Mouse (Mus musculus) forebrain, embryonic 10.5 days (tissue): ENCODE results near the gene Defb19. TPM values are rescaled to one million over a fixed set of nuclear protein-coding genes. Genes with fewer than 3 reads are reported as not detected.

ENCODE experiments used
- DNase-seq: peaks from one replicate; pipeline ENCODE4 v3.0.0-alpha.2; 2017; ENCODE audit warnings: low spot score; ENCODE audit errors: extremely low spot score
- H3K27ac ChIP-seq: fragments of 300-500 bp; sonication (generic); 2 replicates; pipeline ENCODE4 v1.5.1; 2016; ENCODE audit warnings: mild to moderate bottlenecking
- H3K27me3 ChIP-seq: fragments of 300-500 bp; sonication (generic); 2 replicates; pipeline ENCODE4 v1.6.1; 2016; ENCODE audit warnings: mild to moderate bottlenecking; ENCODE audit not compliant: poor library complexity, severe bottlenecking
- H3K36me3 ChIP-seq: fragments of 300-500 bp; sonication (generic); replicated peaks from 2 replicates; pipeline ENCODE4 v1.6.1; 2016; ENCODE audit warnings: mild to moderate bottlenecking, moderate library complexity
- H3K4me1 ChIP-seq: fragments of 300-500 bp; sonication (generic); 2 replicates; pipeline ENCODE4 v1.6.1; 2016
- H3K4me3 ChIP-seq: fragments of 300-500 bp; sonication (generic); 2 replicates; pipeline ENCODE4 v1.5.1; 2016; ENCODE audit warnings: mild to moderate bottlenecking, moderate library complexity
- H3K9me3 ChIP-seq: fragments of 300-500 bp; sonication (generic); 2 replicates; pipeline ENCODE4 v1.6.1; 2016; ENCODE audit warnings: mild to moderate bottlenecking, moderate library complexity
- WGBS: fragments of 180-500 bp; shearing (Covaris S2); methylation state at CpG from one replicate; pipeline ENCODE4 v1.1.7; 2016; 5-methylcytosine and 5-hydroxymethylcytosine counted together
- polyA plus RNA-seq: library from polyadenylated mRNA; unstranded; fragments of >200 nt; fragmentation: Nextera tagmentation; extraction: Ambion mirVana; gene quantifications from 2 replicates; pipeline ENCODE4 v1.2.1, GENCODE M21; 2016

Defb19 gene
- polyA plus RNA-seq, 1 experiment from 2014 or later = not detected

DNA sequence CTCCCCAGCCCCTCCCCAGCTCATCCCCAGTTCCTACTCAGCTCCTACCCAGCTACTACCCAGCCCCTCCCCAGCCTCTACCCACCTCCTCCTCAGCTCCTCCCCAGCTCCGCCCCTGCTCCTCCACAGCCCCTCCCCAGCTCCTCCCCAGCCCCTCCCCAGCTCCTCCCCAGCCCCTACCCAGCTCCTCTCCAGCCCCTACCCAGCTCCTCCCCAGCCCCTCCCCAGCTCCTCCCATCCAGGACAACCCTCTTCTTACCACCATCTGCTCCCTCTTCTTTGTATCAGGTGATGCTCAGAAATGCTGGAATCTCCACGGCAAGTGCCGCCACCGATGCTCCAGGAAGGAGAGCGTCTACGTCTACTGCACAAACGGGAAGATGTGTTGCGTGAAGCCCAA is 32.1 kb upstream of the Defb19 start:
- Histone ChIP-seq H3K4me1 (peaks cover 10% of the 10 kb centered on the region), H3K36me3 (no peaks in the 10 kb centered on the region), H3K4me3 (peak overlapping the region; percentile 10; the same call in 1 of the 2 replicates), H3K9me3 (peaks cover 2% of the 10 kb centered on the region; the same call in 1 of the 2 replicates), H3K27me3 (no peaks in the 10 kb centered on the region), H3K27ac (no peak overlapping the region)
- 34% methylated on average over 7 of the region's 8 CpGs for WGBS
- DNase-seq = no peak

DNA sequence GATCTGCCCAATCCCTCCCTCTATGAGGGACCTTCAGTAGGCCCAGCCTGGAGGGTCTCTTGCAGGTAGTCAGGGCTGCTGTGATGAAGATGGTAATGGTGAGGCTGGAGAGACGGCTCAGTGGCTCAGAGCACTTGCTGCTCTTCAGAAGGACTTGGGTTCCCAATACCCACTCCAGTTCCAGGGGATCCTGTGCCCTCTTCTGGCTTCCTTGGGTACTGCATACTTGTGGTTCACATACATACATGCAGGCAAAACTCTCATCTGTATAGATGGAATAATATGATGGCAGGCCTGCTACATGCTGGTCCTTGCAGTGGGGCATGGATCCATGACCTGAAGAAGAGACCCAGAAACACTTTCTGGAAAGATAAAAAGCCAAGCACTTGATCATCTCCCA is 28.6 kb upstream of the Defb19 start:
- H3K9me3 ChIP-seq = peaks cover 2% of the 10 kb centered on the region; the same call in 1 of the 2 replicates
- 86% methylated on average over 1 of the region's 1 CpGs for WGBS
- H3K27me3 ChIP-seq = no peaks in the 10 kb centered on the region
- peaks cover 10% of the 10 kb centered on the region for H3K4me1 ChIP-seq
- no peak overlapping the region for H3K4me3 ChIP-seq
- no peak for DNase-seq
- no peak overlapping the region for H3K27ac ChIP-seq
- H3K36me3 ChIP-seq = no peaks in the 10 kb centered on the region

DNA sequence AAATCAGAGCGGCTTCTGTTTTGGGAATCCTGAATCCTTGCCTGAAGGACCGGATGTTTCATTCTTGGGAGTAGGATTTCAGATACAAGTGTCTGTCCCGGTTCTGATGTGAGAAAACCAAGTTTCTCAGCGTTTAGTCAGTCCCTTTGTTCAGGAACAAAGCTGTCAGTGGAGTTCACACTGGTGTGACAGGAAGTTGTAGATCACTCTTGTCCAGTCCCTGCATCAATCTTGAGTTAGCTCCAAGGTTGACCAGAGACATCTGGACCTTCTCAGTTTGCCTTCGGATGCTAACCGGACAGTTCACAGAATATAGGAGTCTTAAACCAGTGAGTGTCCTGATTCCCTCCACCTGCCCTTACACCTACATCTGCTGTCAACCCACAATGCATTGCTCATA is 27.6 kb upstream of the Defb19 start:
- no peak for DNase-seq
- H3K36me3 ChIP-seq = no peaks in the 10 kb centered on the region
- peaks cover 2% of the 10 kb centered on the region; the same call in 1 of the 2 replicates for H3K9me3 ChIP-seq
- WGBS = 82% methylated on average over 6 of the region's 6 CpGs
- no peak overlapping the region for H3K27ac ChIP-seq
- H3K4me3 ChIP-seq = no peak overlapping the region
- H3K4me1 ChIP-seq = peaks cover 10% of the 10 kb centered on the region
- no peaks in the 10 kb centered on the region for H3K27me3 ChIP-seq

DNA sequence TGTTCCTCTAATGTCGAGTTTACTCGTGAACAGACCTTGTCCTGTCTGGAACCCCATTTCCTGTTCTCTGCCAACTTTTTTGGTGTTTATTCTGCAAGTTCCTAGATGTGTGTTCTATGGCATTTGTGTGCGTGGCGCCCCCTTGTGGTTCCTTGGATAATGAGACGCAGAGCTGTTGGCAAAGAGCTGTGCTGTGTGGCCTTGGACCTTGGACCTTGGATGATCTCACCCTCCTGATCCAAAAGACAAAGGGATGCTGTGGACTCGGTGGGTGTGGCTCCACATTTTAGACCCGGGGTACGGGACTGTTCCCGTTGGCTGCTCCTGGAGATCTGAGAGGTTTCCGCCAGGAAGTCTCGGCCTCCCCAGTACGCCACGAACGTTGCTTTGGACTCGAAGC is 23.9 kb upstream of the Defb19 start, which contains the start of gene Defb36:
Gene Defb36, plus strand, starts transcription at position 271 of the 400 bp plus-strand sequence.
- Histone ChIP-seq H3K27me3 (no peaks in the 10 kb centered on the region), H3K9me3 (peaks cover 2% of the 10 kb centered on the region; the same call in 1 of the 2 replicates), H3K4me3 (no peak within 1 kb of the TSS), H3K36me3 (no peaks in the 10 kb centered on the region), H3K4me1 (no peaks in the 10 kb centered on the region), H3K27ac (no peak within 1 kb of the TSS)
- WGBS = 86% methylated on average over 15 of the region's 15 CpGs
- DNase-seq = no peak

DNA sequence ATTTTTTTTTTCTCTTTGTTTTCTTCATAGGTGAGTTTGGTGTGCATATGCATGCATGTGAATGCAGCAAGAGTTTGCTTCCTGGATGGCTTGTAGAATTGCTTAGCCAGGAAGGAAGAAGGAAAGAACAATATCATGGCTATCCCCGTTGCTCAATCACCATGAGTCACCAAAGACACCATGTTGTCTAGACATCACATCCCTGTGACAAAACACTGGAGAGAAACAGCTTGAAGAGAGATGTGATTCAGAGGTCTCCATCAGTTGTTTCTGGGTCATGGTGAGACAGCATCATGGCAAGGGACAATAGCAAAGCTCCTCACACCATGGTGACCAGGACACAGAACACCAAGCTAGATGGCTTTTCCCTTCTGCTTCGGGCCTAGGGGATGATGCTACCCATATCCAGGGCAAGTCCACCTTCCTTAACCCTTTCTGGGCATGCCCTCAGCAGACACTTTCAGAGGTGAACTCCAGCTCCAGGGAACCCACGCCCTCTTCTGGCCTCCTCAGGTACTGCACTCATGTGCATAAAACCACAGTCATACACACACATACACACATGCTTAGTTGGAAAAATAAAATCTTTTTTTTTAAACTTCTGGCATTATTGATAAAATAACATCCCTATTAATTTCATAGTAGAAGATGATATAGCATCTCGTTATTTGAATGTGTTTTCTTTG is 21.3 kb upstream of the Defb19 start:
- no peak for DNase-seq
- WGBS = 74% methylated on average over 4 of the region's 4 CpGs
- Histone ChIP-seq H3K9me3 (no peaks in the 10 kb centered on the region; the same call in 1 of the 2 replicates), H3K27me3 (no peaks in the 10 kb centered on the region), H3K4me1 (no peaks in the 10 kb centered on the region), H3K36me3 (no peaks in the 10 kb centered on the region), H3K27ac (no peak overlapping the region), H3K4me3 (no peak overlapping the region)

DNA sequence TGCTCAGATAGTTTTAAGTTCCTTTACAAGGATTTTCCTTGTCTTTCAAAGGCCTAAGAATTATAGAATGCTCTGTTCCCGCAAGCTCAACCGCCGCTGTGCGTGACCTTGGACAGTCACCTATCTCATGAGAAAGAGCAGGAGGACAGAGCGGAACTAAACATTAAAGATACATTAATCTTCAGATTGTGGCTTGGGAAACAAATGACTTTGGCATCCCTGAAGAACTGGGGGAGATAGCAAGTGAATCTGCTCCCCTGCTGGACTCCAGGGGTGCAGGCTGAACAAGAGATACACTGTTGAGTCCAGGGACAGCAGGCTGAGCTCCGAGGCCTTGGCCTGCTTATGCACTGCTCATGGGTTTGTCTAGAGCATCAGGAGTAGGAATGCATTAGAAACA is 20.0 kb upstream of the Defb19 start:
- no peak overlapping the region for H3K4me3 ChIP-seq

DNA sequence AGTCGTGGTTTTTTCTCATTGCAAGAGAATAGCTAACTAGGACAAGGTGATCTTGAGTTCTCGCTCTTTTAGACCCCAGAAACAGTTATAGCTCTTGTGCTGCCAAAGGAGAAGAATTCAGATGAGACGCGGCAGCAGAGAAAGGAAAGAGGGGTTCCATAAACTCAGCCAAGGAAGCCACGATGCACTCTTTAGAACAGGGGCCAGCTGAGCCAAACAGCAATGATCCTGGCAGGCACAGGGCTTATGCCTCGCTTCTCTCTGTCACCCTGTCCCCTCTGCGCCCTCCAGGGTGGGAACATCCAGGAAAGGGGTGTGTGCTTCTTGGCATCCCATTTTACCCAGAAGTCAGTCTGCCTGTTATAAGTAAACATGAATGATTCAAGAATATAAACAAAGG is 19.2 kb upstream of the Defb19 start, which contains the start of gene Defb45:
Gene Defb45, minus strand, starts transcription at position 101 of the 400 bp plus-strand sequence.
- WGBS = 73% methylated on average over 7 of the region's 7 CpGs
- no peak for DNase-seq
- no peaks in the 10 kb centered on the region for H3K27me3 ChIP-seq

More for the DNA sequence above, 20.0 kb upstream of the Defb19 start:
- H3K36me3 ChIP-seq = no peaks in the 10 kb centered on the region
- H3K27ac ChIP-seq = no peak overlapping the region
- 91% methylated on average over 6 of the region's 6 CpGs for WGBS
- no peak for DNase-seq
- H3K9me3 ChIP-seq = no peaks in the 10 kb centered on the region; the same call in 1 of the 2 replicates
- no peaks in the 10 kb centered on the region for H3K4me1 ChIP-seq
- no peaks in the 10 kb centered on the region for H3K27me3 ChIP-seq

DNA sequence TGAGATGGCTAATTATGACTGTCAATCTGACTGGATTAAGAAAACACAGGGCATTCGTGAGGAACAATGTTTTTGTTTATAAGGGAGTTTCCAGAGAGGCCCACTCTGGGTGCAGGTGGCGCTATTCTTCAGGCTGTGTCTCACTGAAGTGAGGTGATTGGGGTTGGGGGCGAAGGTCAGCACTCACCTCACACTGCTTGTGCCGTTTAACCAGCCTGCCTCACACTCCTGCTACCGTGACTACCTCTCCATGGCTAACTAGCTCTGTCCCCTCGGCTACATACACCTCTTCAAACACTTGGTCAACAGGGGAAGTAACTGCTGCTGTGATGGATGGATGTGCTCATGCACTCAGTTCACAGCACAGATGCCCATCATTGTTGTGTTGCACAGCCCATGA is 8.9 kb upstream of the Defb19 start:
- Histone ChIP-seq H3K36me3 (no peaks in the 10 kb centered on the region), H3K27ac (no peak overlapping the region), H3K27me3 (no peaks in the 10 kb centered on the region), H3K9me3 (no peaks in the 10 kb centered on the region), H3K4me1 (peaks cover 24% of the 10 kb centered on the region), H3K4me3 (no peak overlapping the region)
- 38% methylated on average over 6 of the region's 6 CpGs for WGBS
- no peak for DNase-seq

More for the DNA sequence above, 19.2 kb upstream of the Defb19 start, which contains the start of gene Defb45:
- no peaks in the 10 kb centered on the region for H3K4me1 ChIP-seq
- no peaks in the 10 kb centered on the region; the same call in 1 of the 2 replicates for H3K9me3 ChIP-seq
- H3K4me3 ChIP-seq = no peak within 1 kb of the TSS
- no peak within 1 kb of the TSS for H3K27ac ChIP-seq
- no peaks in the 10 kb centered on the region for H3K36me3 ChIP-seq

DNA sequence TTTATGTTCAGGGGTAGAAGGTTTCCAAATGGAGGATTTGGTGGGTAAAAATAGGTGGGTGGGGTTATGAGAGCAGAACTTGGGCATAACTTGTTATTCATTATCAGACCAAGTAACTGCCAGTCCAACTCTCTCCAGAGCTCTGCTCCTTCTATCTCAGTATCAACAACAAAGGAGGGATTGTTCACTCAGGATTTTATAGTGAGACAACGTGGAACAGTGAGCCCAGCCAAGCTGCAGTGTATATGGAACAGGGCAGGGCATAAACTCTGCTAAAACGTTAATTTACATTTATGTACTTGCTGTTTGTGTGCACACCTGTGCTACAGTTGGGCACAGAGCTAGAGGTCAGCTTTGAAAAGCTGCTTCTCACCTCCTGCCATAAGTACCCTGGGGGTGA is 8.3 kb upstream of the Defb19 start:
- H3K4me3 ChIP-seq = no peak overlapping the region
- 56% methylated on average over 2 of the region's 2 CpGs for WGBS
- H3K4me1 ChIP-seq = peaks cover 24% of the 10 kb centered on the region
- DNase-seq = no peak
- no peaks in the 10 kb centered on the region for H3K9me3 ChIP-seq
- no peaks in the 10 kb centered on the region for H3K36me3 ChIP-seq
- no peaks in the 10 kb centered on the region for H3K27me3 ChIP-seq
- H3K27ac ChIP-seq = no peak overlapping the region

DNA sequence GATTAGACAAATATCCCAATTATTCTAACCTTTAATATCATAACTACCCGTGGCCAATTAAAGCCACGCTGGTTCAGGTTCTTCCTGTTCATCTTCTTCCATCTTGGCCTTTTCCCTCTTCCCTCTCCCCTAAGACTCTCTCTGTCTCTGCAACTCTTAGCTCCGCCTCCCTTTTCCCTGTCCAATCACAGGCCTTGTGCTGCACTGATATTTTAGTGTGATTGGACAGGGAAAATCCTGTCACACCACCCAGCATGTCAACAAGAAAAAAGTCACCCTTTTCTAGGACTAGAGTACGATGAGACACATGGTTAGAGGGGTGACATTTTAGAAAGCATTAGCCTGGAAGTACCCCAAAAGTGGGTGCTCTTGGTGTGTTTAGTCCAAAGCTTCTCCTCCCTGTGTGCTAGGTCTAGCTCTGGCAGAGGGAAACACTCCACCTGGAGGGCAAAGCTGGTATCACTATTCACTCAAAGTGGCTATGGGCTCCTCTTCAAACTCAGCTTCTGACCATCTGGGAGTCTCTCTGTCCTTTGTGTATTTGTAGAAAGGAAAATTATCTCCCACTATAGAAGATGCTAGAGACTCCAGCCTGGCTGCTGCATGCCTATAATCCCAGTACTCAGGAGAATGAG is 6.9 kb upstream of the Defb19 start:
- no peak for DNase-seq
- no peak overlapping the region for H3K4me3 ChIP-seq
- no peaks in the 10 kb centered on the region for H3K27me3 ChIP-seq
- H3K36me3 ChIP-seq = no peaks in the 10 kb centered on the region
- H3K27ac ChIP-seq = no peak overlapping the region
- 77% methylated on average over 4 of the region's 4 CpGs for WGBS
- H3K9me3 ChIP-seq = no peaks in the 10 kb centered on the region
- H3K4me1 ChIP-seq = peaks cover 24% of the 10 kb centered on the region

DNA sequence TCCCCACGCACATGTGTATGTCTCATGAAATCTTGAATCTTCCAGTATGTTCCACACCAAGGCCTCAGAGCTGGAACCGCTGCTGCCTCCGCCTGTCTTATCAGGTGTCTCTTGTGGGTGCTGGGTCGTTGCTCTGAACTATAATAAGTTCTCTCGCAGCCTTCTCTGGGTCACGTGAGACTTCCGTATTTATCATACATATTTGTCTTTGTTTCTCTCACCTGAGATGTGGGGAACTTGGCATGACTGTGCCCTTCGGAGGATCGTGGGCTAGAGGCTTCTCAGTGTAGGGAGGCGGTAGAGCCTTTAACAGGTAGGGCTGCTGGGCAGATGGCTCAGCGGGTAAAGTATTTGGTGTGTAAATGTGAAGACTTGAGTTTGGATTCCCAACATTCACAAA is 500 bp upstream of the Defb19 start:
- Histone ChIP-seq H3K27me3 (no peaks in the 10 kb centered on the region), H3K4me1 (peaks cover 6% of the 10 kb centered on the region), H3K36me3 (no peaks in the 10 kb centered on the region), H3K27ac (no peak overlapping the region), H3K4me3 (no peak overlapping the region), H3K9me3 (no peaks in the 10 kb centered on the region)
- WGBS = 95% methylated on average over 11 of the region's 11 CpGs
- no peak for DNase-seq

DNA sequence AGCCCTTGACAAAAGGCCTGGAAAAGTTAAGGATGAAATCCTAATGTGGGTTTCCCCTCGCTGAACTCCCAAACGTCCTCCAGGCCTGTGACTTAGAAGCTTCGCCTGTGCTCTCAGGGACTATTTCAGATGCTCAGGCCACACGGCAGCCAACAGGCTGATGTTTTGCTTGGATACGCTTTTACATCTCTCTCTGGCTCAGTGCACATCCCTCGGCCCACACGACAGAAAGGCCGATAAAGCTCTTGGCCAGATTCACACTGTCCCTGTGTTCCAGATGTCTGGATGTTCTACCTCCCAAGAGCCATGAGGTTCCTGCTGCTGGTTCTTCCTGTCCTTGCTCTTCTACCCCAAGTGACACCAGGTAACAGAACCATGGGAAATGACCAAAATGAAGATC is 6.6 kb downstream of the Defb19 start:
- H3K4me3 ChIP-seq = no peak overlapping the region
- H3K27ac ChIP-seq = no peak overlapping the region
- no peaks in the 10 kb centered on the region for H3K9me3 ChIP-seq
- 91% methylated on average over 8 of the region's 8 CpGs for WGBS
- H3K36me3 ChIP-seq = no peaks in the 10 kb centered on the region
- H3K4me1 ChIP-seq = no peaks in the 10 kb centered on the region
- H3K27me3 ChIP-seq = no peaks in the 10 kb centered on the region
- no peak for DNase-seq

DNA sequence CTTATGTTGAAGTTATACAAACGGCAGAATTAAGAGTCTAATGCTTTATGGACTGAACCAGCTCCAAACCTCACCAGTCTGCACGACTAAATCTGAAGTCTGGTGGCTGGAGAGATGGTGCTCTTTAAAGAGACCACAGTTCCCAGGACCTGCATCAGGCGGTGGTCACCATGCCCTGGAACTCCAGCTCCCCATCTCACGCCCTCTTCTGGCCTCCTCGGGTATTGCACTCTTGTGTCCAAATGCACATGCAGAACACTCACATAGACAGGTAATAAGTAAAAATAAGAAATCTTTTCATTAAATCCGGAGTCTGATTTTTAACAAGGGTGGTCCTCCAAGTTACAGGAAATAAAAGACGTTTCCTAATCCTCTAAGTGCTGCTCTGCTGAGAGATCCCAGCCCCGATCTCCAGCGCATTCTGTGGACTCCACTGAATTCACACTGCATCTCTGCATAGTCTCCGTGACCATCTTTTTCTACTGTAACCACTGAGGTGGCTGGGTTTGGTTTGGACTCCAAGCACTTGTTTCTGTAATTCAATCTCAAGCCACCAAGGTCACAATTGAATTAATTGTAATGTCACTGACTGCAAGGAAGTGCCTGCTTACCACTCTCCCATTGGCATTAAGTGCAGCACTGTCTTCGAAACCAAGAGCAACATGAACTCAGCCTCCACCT is 7.9 kb downstream of the Defb19 start, which contains the start of gene Defb21:
Gene Defb21, plus strand, starts transcription at position 631 of the 681 bp plus-strand sequence.
- H3K4me3 ChIP-seq = no peak within 1 kb of the TSS
- H3K4me1 ChIP-seq = no peaks in the 10 kb centered on the region
- no peaks in the 10 kb centered on the region for H3K36me3 ChIP-seq
- 65% methylated on average over 11 of the region's 11 CpGs for WGBS
- no peak for DNase-seq
- no peak within 1 kb of the TSS for H3K27ac ChIP-seq
- H3K27me3 ChIP-seq = no peaks in the 10 kb centered on the region
- no peaks in the 10 kb centered on the region for H3K9me3 ChIP-seq
